Mouse (Mus musculus): ENCODE measurements around the gene Ugp2. TPM values are rescaled to one million over a fixed set of nuclear protein-coding genes. Genes with fewer than 3 reads are reported as not detected.

Ugp2 gene
- total and polyA plus RNA-seq, 3 experiments, result 17.7 to 44.1 (median 24.1) TPM

- no peak overlapping the region for H3K27ac ChIP-seq (ENCODE audit: insufficient read depth, low read depth)
- H3K9me3 ChIP-seq (replicated peaks; ENCODE audit: low read length), result no peaks in the 10 kb centered on the region
- TF ChIP-seq NRF1 (IDR thresholded peaks at IDR 0.05; ENCODE audit: low read depth, low read length) (no peak), ZNF384 (IDR thresholded peaks at IDR 0.05; ENCODE audit: low read depth, low read length) (no peak), MEF2A (IDR thresholded peaks at IDR 0.05; ENCODE audit: borderline replicate concordance, low read depth, low read length) (no peak), BHLHE40 (IDR thresholded peaks at IDR 0.05; ENCODE audit: low read depth, low read length) (no peak), UBTF (IDR thresholded peaks at IDR 0.05; ENCODE audit: low read depth, low read length) (no peak), PAX5 (IDR thresholded peaks at IDR 0.05; ENCODE audit: low read length) (no peak), USF2 (conservative IDR thresholded peaks at IDR 0.05; ENCODE audit: low read depth, low read length) (no peak), GABPA (IDR thresholded peaks at IDR 0.05; ENCODE audit: insufficient replicate concordance, low read depth, low read length) (no peak)
- in situ Hi-C loops (cut with MboI; ENCODE audit: low pct_ligation_motif_present, low pct_unique_long_range_greater_than_20kb, low sequenced_read_pairs), result no loop called here
- no peak overlapping the region for H3K4me3 ChIP-seq (replicated peaks in 1 of 3; ENCODE audit: low read depth in 2 of 3, low read length in 2 of 3, poor library complexity in 1 of 3)
- H3K4me1 ChIP-seq (ENCODE audit: control insufficient read depth in 1 of 2, insufficient read depth in 2 of 2), result no peaks in the 10 kb centered on the region
- H3K9ac ChIP-seq (ENCODE audit: insufficient read depth, low read depth), result no peak overlapping the region
- no peaks in the 10 kb centered on the region for H3K27me3 ChIP-seq (replicated peaks)
- DNase-seq (ENCODE audit: extremely low read depth), result no peak
- peaks cover 11 to 40% of the 10 kb centered on the region in 2 experiments for H3K36me3 ChIP-seq (replicated peaks in 1 of 2; ENCODE audit: control insufficient read depth in 1 of 2, insufficient read depth in 1 of 2, low read length in 1 of 2)
- dilution Hi-C loops (cut with MboI; ENCODE audit: extremely low pct_ligation_motif_present, extremely low pct_unique_long_range_greater_than_20kb, low sequenced_read_pairs), result no loop called here
- no peaks in the 10 kb centered on the region for H3K79me2 ChIP-seq (replicated peaks; ENCODE audit: control insufficient read depth, extremely low read depth, insufficient read depth, poor library complexity, severe bottlenecking)
- no peak overlapping the region for H3K4me2 ChIP-seq (ENCODE audit: insufficient read depth, low read depth, poor library complexity, severe bottlenecking)
These were observed 22.1 kb downstream of the Ugp2 start for GRCm38 (mm10) chr11:21348890-21349289.

- peaks cover 10 to 37% of the 10 kb centered on the region in 2 experiments for H3K36me3 ChIP-seq (replicated peaks in 1 of 2; ENCODE audit: control insufficient read depth in 1 of 2, insufficient read depth in 1 of 2, low read length in 1 of 2)
- H3K9me3 ChIP-seq (replicated peaks; ENCODE audit: low read length), result no peaks in the 10 kb centered on the region
- H3K4me1 ChIP-seq (ENCODE audit: control insufficient read depth in 1 of 2, insufficient read depth in 2 of 2), result no peaks in the 10 kb centered on the region
- dilution Hi-C loops (cut with MboI; ENCODE audit: extremely low pct_ligation_motif_present, extremely low pct_unique_long_range_greater_than_20kb, low sequenced_read_pairs), result no loop called here
- in situ Hi-C loops (cut with MboI; ENCODE audit: low pct_ligation_motif_present, low pct_unique_long_range_greater_than_20kb, low sequenced_read_pairs), result no loop called here
- H3K4me3 ChIP-seq (replicated peaks in 1 of 3; ENCODE audit: low read depth in 2 of 3, low read length in 2 of 3, poor library complexity in 1 of 3), result no peak overlapping the region
- no peak overlapping the region for H3K4me2 ChIP-seq (ENCODE audit: insufficient read depth, low read depth, poor library complexity, severe bottlenecking)
- no peak overlapping the region for H3K9ac ChIP-seq (ENCODE audit: insufficient read depth, low read depth)
- TF ChIP-seq IRF4 (IDR thresholded peaks at IDR 0.05; ENCODE audit: low read depth, low read length) (no peak), MAX (IDR thresholded peaks at IDR 0.05; ENCODE audit: low read length) (no peak), CTCF (conservative IDR thresholded peaks at IDR 0.05 in 1 of 2, IDR thresholded peaks at IDR 0.05 in 1 of 2; ENCODE audit: low read depth in 2 of 2, low read length in 2 of 2) (no peak), POLR2A (IDR thresholded peaks at IDR 0.05; ENCODE audit: low read depth, low read length) (no peak), MAZ (IDR thresholded peaks at IDR 0.05; ENCODE audit: low read depth, low read length) (no peak), MYC (IDR thresholded peaks at IDR 0.05; ENCODE audit: low read depth, low read length) (no peak), EP300 (IDR thresholded peaks at IDR 0.05; ENCODE audit: low read length) (no peak), ZC3H11A (IDR thresholded peaks at IDR 0.05; ENCODE audit: low read depth, low read length) (no peak), RAD21 (IDR thresholded peaks at IDR 0.05; ENCODE audit: low read depth, low read length) (no peak), USF2 (conservative IDR thresholded peaks at IDR 0.05; ENCODE audit: low read depth, low read length) (no peak), ELF1 (IDR thresholded peaks at IDR 0.05; ENCODE audit: low read depth, low read length) (no peak), CHD2 (IDR thresholded peaks at IDR 0.05; ENCODE audit: low read length) (no peak), TCF12 (IDR thresholded peaks at IDR 0.05; ENCODE audit: low read depth, low read length) (no peak), SIN3A (IDR thresholded peaks at IDR 0.05; ENCODE audit: low read length) (no peak), JUND (conservative IDR thresholded peaks at IDR 0.05; ENCODE audit: low read depth, low read length) (no peak)
- DNase-seq (ENCODE audit: extremely low read depth), result no peak
- H3K79me2 ChIP-seq (replicated peaks; ENCODE audit: control insufficient read depth, extremely low read depth, insufficient read depth, poor library complexity, severe bottlenecking), result no peaks in the 10 kb centered on the region
- H3K27me3 ChIP-seq (replicated peaks), result no peaks in the 10 kb centered on the region
- H3K27ac ChIP-seq (ENCODE audit: insufficient read depth, low read depth), result no peak overlapping the region
These were observed 25.0 kb downstream of the Ugp2 start for GRCm38 (mm10) chr11:21346020-21346419.

Data from CH12.LX (cell line).